Mouse (Mus musculus): ENCODE data around the gene Pitpnc1.

GRCm38 (mm10) chr11:107310338-107311121 is 160.0 kb downstream of the Pitpnc1 start:
- TF ChIP-seq CTCF (IDR thresholded peaks at IDR 0.05; ENCODE audit: low read depth) (no peak), EP300 (optimal IDR thresholded peaks at IDR 0.05) (no peak)

Data from stomach, postnatal 0 days (tissue).